Mouse (Mus musculus): ENCODE data around the gene Vmn1r170. TPM values are rescaled to one million over a fixed set of nuclear protein-coding genes. Genes with fewer than 3 reads are reported as not detected.

Gene Vmn1r170
- not detected in 2 replicates for polyA plus RNA-seq (2012; rRNA removed)

DNA sequence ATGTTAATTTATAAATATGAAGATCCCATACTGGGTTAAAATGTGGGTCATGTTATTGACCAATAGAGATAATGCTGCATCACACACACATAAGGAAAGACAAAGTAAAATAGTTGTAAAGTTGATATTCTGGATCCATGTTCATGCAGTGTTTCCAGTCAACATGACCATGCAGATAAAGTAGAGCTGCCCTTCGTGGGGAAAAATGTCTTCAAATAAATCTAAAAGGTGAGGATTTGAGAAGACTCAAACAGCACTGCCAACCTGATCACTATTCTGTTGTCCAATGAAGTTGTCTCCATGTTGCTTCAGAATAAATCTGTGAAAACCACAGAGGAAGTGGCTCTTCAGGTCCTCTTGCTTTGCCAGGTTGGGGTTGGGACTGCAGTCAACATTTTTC is at the start of gene Vmn1r170:
Gene Vmn1r170, plus strand, starts transcription at position 301 of the 400 bp plus-strand sequence.

DNA sequence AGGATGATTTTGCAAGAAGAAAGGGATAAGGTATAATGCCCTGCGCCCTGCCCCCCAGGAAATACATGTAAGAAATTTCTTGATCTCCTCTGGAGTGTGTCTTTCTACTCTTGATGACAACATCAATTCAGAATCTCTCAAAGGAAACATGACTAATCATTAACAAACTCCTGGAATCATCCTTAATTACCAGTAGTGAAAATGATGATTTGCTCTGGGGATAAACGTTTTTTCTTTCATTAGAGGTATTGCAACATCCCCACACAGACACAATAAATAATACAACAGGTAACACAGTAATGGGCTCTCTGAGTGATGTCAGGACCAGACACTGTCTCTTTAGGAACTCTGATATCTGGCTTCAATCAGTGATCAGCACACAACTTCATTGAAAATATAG is 30.7 kb upstream of the Vmn1r170 start, which contains the start of gene Vmn1r169:
Gene Vmn1r169, plus strand, starts transcription at position 301 of the 400 bp plus-strand sequence.

DNA sequence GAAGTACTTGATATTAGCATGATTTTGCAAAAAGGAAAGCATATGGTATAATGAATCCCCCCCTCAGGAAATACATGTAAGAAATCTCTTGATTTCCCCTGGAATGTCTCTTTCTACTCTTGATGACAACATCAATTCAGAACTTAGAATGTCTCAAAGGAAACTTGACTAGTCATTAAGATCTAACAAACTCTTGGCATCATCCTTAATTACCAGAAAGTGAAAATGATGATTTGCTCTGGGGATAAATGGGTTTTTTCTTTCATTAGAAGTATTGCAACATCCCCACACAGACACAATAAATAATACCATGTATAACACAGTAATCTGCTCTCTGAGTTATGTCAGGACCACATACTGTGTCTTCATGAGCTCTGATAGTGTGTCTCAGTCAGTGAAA is 24.4 kb downstream of the Vmn1r170 start, which contains the start of gene Vmn1r171:
Gene Vmn1r171, plus strand, starts transcription at position 301 of the 400 bp plus-strand sequence.

Other genes starting within 250 kb of the Vmn1r170 start
- not detected in 2 replicates for gene Nlrp5, start 220.3 kb upstream of the Vmn1r170 start, polyA plus RNA-seq (2012; rRNA removed)
- not detected in 2 replicates for gene Vmn1r167, start 99.0 kb upstream of the Vmn1r170 start, polyA plus RNA-seq (2012; rRNA removed)
- gene Vmn1r168, start 66.4 kb upstream of the Vmn1r170 start, polyA plus RNA-seq (2012; rRNA removed), result not detected in 2 replicates
- gene Vmn1r169, start 30.6 kb upstream of the Vmn1r170 start, polyA plus RNA-seq (2012; rRNA removed), result not detected in 2 replicates
- not detected in 2 replicates for gene Vmn1r171, start 24.5 kb downstream of the Vmn1r170 start, polyA plus RNA-seq (2012; rRNA removed)
- gene Vmn1r172, start 52.1 kb downstream of the Vmn1r170 start, polyA plus RNA-seq (2012; rRNA removed), result not detected in 2 replicates
- not detected in 2 replicates for gene Vmn1r173, start 94.5 kb downstream of the Vmn1r170 start, polyA plus RNA-seq (2012; rRNA removed)
- gene Vmn1r174, start 146.1 kb downstream of the Vmn1r170 start, polyA plus RNA-seq (2012; rRNA removed), result not detected in 2 replicates
- not detected in 2 replicates for gene Vmn1r175, start 204.5 kb downstream of the Vmn1r170 start, polyA plus RNA-seq (2012; rRNA removed)
- not detected in 2 replicates for gene Vmn1r176, start 231.2 kb downstream of the Vmn1r170 start, polyA plus RNA-seq (2012; rRNA removed)

Measured in stomach, adult 2 months (tissue).